9 mouse cellular contexts compared by ENCODE assay signal in genomic region chr15:84697611-84698011, GRCm38 (mm10). TPM values are rescaled to one million over a fixed set of nuclear protein-coding genes. Genes with fewer than 3 reads are reported as not detected.
DNase-seq lines count a peak whose midpoint lies in the region; ATAC-seq and TF ChIP-seq lines count a peak whose summit lies in the region.
"Had no signal": no experiment of that assay in that cellular context is flagged by ENCODE, and none has a peak within 500 bp of the region (broad histone marks: within the 10 kb centered on the region; RNA-seq: fewer than 3 reads in every experiment).

No protein-coding gene starts in this region.

- H3K4me3 ChIP-seq in midbrain, embryonic 14.5 days (replicated peaks; ENCODE audit: low read depth, low read length), result no peak overlapping the region
- H3K4me3 ChIP-seq in midbrain, embryonic 11.5 days (ENCODE audit: low read depth, low read length), result no peak overlapping the region
- no peak overlapping the region for H3K4me3 ChIP-seq in cortical plate, adult 2 months (ENCODE audit: insufficient read depth, low read length)
- H3K4me3 ChIP-seq in heart, embryonic 11.5 days (ENCODE audit: low read depth, low read length), result no peak overlapping the region
- H3K4me3 ChIP-seq in left cerebral cortex, adult 2 months, result no peak overlapping the region
- H3K4me3 ChIP-seq in liver, embryonic 12.5 days, result no peak overlapping the region

- TF ChIP-seq CTCF in cortical plate, adult 2 months (IDR thresholded peaks at IDR 0.05; ENCODE audit: extremely low read depth, insufficient read depth, low read length), result no peak
- no peak for TF ChIP-seq CTCF in left cerebral cortex, adult 2 months (IDR thresholded peaks at IDR 0.05)

- ATAC-seq in midbrain, embryonic 14.5 days (ENCODE audit: low FRiP score, low TSS enrichment), result no peak
- ATAC-seq in midbrain, embryonic 11.5 days (ENCODE audit: low FRiP score), result no peak
- ATAC-seq in heart, embryonic 11.5 days (replicated peaks; ENCODE audit: insufficient number of reproducible peaks, low FRiP score, low TSS enrichment), result no peak
- no peak for ATAC-seq in liver, embryonic 12.5 days

- H3K4me1 ChIP-seq in midbrain, embryonic 14.5 days (ENCODE audit: control insufficient read depth, insufficient read depth, low read length), result no peaks in the 10 kb centered on the region
- H3K4me1 ChIP-seq in midbrain, embryonic 11.5 days (ENCODE audit: control insufficient read depth, insufficient read depth, low read length), result no peaks in the 10 kb centered on the region
- H3K4me1 ChIP-seq in cortical plate, adult 2 months (ENCODE audit: control insufficient read depth, insufficient read depth, low read length), result no peaks in the 10 kb centered on the region
- H3K4me1 ChIP-seq in heart, embryonic 11.5 days (ENCODE audit: control insufficient read depth, insufficient read depth, low read length), result peaks cover 19% of the 10 kb centered on the region
- no peaks in the 10 kb centered on the region for H3K4me1 ChIP-seq in liver, embryonic 12.5 days

- WGBS in midbrain, embryonic 14.5 days, result 77% methylated on average over 11 of the region's 11 CpGs
- WGBS in midbrain, embryonic 11.5 days, result 82% methylated on average over 11 of the region's 11 CpGs
- 82% methylated on average over 11 of the region's 11 CpGs for WGBS in heart, embryonic 11.5 days (ENCODE audit: insufficient replicate concordance)
- 77% methylated on average over 11 of the region's 11 CpGs for WGBS in liver, embryonic 12.5 days (ENCODE audit: insufficient replicate concordance)

- 0 out of 2 replicates have a peak, but pooled peaks cover 7% of the 10 kb centered on the region for H3K36me3 ChIP-seq in midbrain, embryonic 14.5 days (ENCODE audit: control insufficient read depth, insufficient read depth, low read length)
- no peaks in the 10 kb centered on the region for H3K36me3 ChIP-seq in midbrain, embryonic 11.5 days (ENCODE audit: control insufficient read depth, insufficient read depth, low read length)
- peaks cover 8% of the 10 kb centered on the region for H3K36me3 ChIP-seq in heart, embryonic 11.5 days (ENCODE audit: control insufficient read depth, insufficient read depth, low read length)
- peaks cover 54% of the 10 kb centered on the region for H3K36me3 ChIP-seq in liver, embryonic 12.5 days

- H3K27ac ChIP-seq in midbrain, embryonic 14.5 days (replicated peaks; ENCODE audit: low read depth, low read length), result 0 out of 2 replicates have a peak overlapping the region, but pooled peaks have one; percentile 32
- H3K27ac ChIP-seq in midbrain, embryonic 11.5 days (ENCODE audit: low read depth, low read length), result no peak overlapping the region
- H3K27ac ChIP-seq in cortical plate, adult 2 months (ENCODE audit: insufficient read depth, low read length), result 0 out of 2 replicates have a peak overlapping the region, but pooled peaks have one; percentile 22
- H3K27ac ChIP-seq in heart, embryonic 11.5 days (ENCODE audit: low read depth, low read length), result no peak overlapping the region
- H3K27ac ChIP-seq in left cerebral cortex, adult 2 months, result no peak overlapping the region; the same call in 1 of the 2 replicates
- H3K27ac ChIP-seq in liver, embryonic 12.5 days, result no peak overlapping the region

- intact Hi-C loops in left cerebral cortex, adult 2 months (cut with DNase I), result no loop called here

- H3K9me3 ChIP-seq in midbrain, embryonic 14.5 days (ENCODE audit: control insufficient read depth, low read length), result no peaks in the 10 kb centered on the region
- no peaks in the 10 kb centered on the region for H3K9me3 ChIP-seq in midbrain, embryonic 11.5 days (ENCODE audit: control insufficient read depth, low read length)
- H3K9me3 ChIP-seq in heart, embryonic 11.5 days (replicated peaks; ENCODE audit: control insufficient read depth, low read length), result no peaks in the 10 kb centered on the region
- H3K9me3 ChIP-seq in liver, embryonic 12.5 days (replicated peaks), result no peaks in the 10 kb centered on the region

- H3K4me2 ChIP-seq in midbrain, embryonic 14.5 days (ENCODE audit: low read length), result no peak overlapping the region
- no peak overlapping the region for H3K4me2 ChIP-seq in midbrain, embryonic 11.5 days
- H3K4me2 ChIP-seq in heart, embryonic 11.5 days, result no peak overlapping the region
- H3K4me2 ChIP-seq in liver, embryonic 12.5 days, result no peak overlapping the region

- no peaks in the 10 kb centered on the region for H3K27me3 ChIP-seq in midbrain, embryonic 14.5 days (ENCODE audit: control insufficient read depth, insufficient read depth, low read length)
- no peaks in the 10 kb centered on the region for H3K27me3 ChIP-seq in midbrain, embryonic 11.5 days (ENCODE audit: control insufficient read depth, insufficient read depth, low read length)
- H3K27me3 ChIP-seq in heart, embryonic 11.5 days (ENCODE audit: control insufficient read depth, insufficient read depth, low read length), result no peaks in the 10 kb centered on the region
- no peaks in the 10 kb centered on the region for H3K27me3 ChIP-seq in liver, embryonic 12.5 days (replicated peaks)

- H3K9ac ChIP-seq in midbrain, embryonic 14.5 days (replicated peaks; ENCODE audit: low read length), result no peak overlapping the region
- H3K9ac ChIP-seq in midbrain, embryonic 11.5 days (ENCODE audit: low read length), result no peak overlapping the region
- H3K9ac ChIP-seq in heart, embryonic 11.5 days (ENCODE audit: low read depth, low read length), result 0 out of 2 replicates have a peak overlapping the region, but pooled peaks have one; percentile 18
- no peak overlapping the region for H3K9ac ChIP-seq in liver, embryonic 12.5 days

- DNase-seq in midbrain, embryonic 14.5 days, result no peak
- no peak for DNase-seq in midbrain, embryonic 11.5 days (ENCODE audit: low spot score, missing footprints)
- DNase-seq in left cerebral cortex, adult 2 months (ENCODE audit: extremely low spot score in 1 of 2, low spot score in 2 of 2), result peak; percentile 35 to 54
- DNase-seq in right cerebral cortex, postnatal 10 days (ENCODE audit: low spot score in 2 of 2), result peak; percentile 86 to 90
- no peak for DNase-seq in thymus, postnatal 0 days (ENCODE audit: low spot score)

- no peak for TF ChIP-seq POLR2A in cortical plate, adult 2 months (IDR thresholded peaks at IDR 0.05; ENCODE audit: extremely low read depth, insufficient read depth, low read length)

RNA-seq across cellular contexts. Expression of gene Arhgap8, which starts 22.2 kb away (rescaled TPM):
- 0.46 TPM in 1 of 2 replicates, not detected in the other for polyA plus RNA-seq in midbrain, embryonic 14.5 days (2014; fragmentation: Nextera tagmentation; extraction: Ambion mirVana)
- polyA plus RNA-seq in midbrain, embryonic 11.5 days (2014; fragmentation: Nextera tagmentation; extraction: Ambion mirVana), result 1.1 and 1.7 TPM in 2 replicates
- 0.06 and 0.23 TPM in 2 replicates for polyA plus RNA-seq in cortical plate, adult 2 months (2012; rRNA removed)
- 2.7 TPM in 2 replicates for polyA plus RNA-seq in heart, embryonic 11.5 days (2014; fragmentation: Nextera tagmentation; extraction: Ambion mirVana)
- not detected for total RNA-seq in left cerebral cortex, adult 2 months (2021)
- polyA plus RNA-seq in thymus, postnatal 0 days (2015; fragmentation: Nextera tagmentation; extraction: Ambion mirVana), result 28.7 and 30.5 TPM in 2 replicates
- 0.88 and 0.91 TPM in 2 replicates for polyA plus RNA-seq in liver, embryonic 12.5 days (2016; fragmentation: Nextera tagmentation; extraction: Ambion mirVana)
- total RNA-seq: hematopoietic stem cell, adult 5-6 weeks had no signal

RNA-seq across cellular contexts. Expression of gene Prr5, which starts 28.2 kb away (rescaled TPM):
- polyA plus RNA-seq in midbrain, embryonic 14.5 days (2014; fragmentation: Nextera tagmentation; extraction: Ambion mirVana), result 19.5 and 19.9 TPM in 2 replicates
- polyA plus RNA-seq in midbrain, embryonic 11.5 days (2014; fragmentation: Nextera tagmentation; extraction: Ambion mirVana), result 7.3 and 10.9 TPM in 2 replicates
- 10.1 and 10.3 TPM in 2 replicates for polyA plus RNA-seq in cortical plate, adult 2 months (2012; rRNA removed)
- 18.0 and 19.9 TPM in 2 replicates for polyA plus RNA-seq in heart, embryonic 11.5 days (2014; fragmentation: Nextera tagmentation; extraction: Ambion mirVana)
- 10 to 100 TPM; 13.8 to 14.1 TPM for total RNA-seq in left cerebral cortex, adult 2 months (2021)
- 13.3 and 13.7 TPM in 2 replicates for polyA plus RNA-seq in thymus, postnatal 0 days (2015; fragmentation: Nextera tagmentation; extraction: Ambion mirVana)
- 12.6 and 14.1 TPM in 2 replicates for polyA plus RNA-seq in liver, embryonic 12.5 days (2016; fragmentation: Nextera tagmentation; extraction: Ambion mirVana)

Comparison
In these comparisons a context has a peak if more than half of its experiments do, and no peak if none do; other contexts are left out.
1. H3K27ac ChIP-seq: peak in midbrain, embryonic 14.5 days (single experiment) and cortical plate, adult 2 months (single experiment); none in midbrain, embryonic 11.5 days (single experiment), heart, embryonic 11.5 days (single experiment), left cerebral cortex, adult 2 months (single experiment) and liver, embryonic 12.5 days (single experiment).
2. DNase-seq: peak in left cerebral cortex, adult 2 months (2 of 2) and right cerebral cortex, postnatal 10 days (2 of 2); none in midbrain, embryonic 14.5 days (single experiment), midbrain, embryonic 11.5 days (single experiment) and thymus, postnatal 0 days (single experiment).